Mouse (Mus musculus) hindbrain, embryonic 11.5 days (tissue): ENCODE results near the gene Fiz1. TPM values are rescaled to one million over a fixed set of nuclear protein-coding genes. Genes with fewer than 3 reads are reported as not detected.
"Not testable (repeated sequence)": the region's sequence is repeated elsewhere in the genome, so short reads cannot be mapped to it uniquely, and the experiment has no call there.

Experiments used
- ATAC-seq: fragments of 200-750 bp; cut with Nextera tagmentation; 2 replicates; pipeline ENCODE4 v1.8.0; 2017; ENCODE audit warnings: mild to moderate bottlenecking, moderate TSS enrichment, moderate library complexity; ENCODE audit not compliant: low FRiP score
- DNase-seq: peaks from one replicate; pipeline ENCODE4 v3.0.0-alpha.2; 2015; ENCODE audit warnings: low spot score
- H3K27ac ChIP-seq: fragments of 300-500 bp; sonication (generic); 2 replicates; pipeline ENCODE4 v1.5.1; 2014; ENCODE audit warnings: mild to moderate bottlenecking, low read depth, low read length
- H3K27me3 ChIP-seq: fragments of 300-500 bp; sonication (generic); 2 replicates; pipeline ENCODE4 v1.6.1; 2014; ENCODE audit warnings: mild to moderate bottlenecking, low read length, moderate library complexity, mixed read lengths; ENCODE audit not compliant: control insufficient read depth, insufficient read depth
- H3K36me3 ChIP-seq: fragments of 300-500 bp; sonication (generic); 2 replicates; pipeline ENCODE4 v1.6.1; 2014; ENCODE audit warnings: mild to moderate bottlenecking, low read length, moderate library complexity, mixed read lengths; ENCODE audit not compliant: control insufficient read depth, insufficient read depth
- H3K4me1 ChIP-seq: fragments of 300-500 bp; sonication (generic); replicated peaks from 2 replicates; pipeline ENCODE4 v1.6.1; 2014; ENCODE audit warnings: low read length, mixed read lengths; ENCODE audit not compliant: control insufficient read depth, insufficient read depth
- H3K4me2 ChIP-seq: fragments of 300-500 bp; sonication (generic); replicated peaks from 2 replicates; pipeline ENCODE4 v1.6.1; 2014; ENCODE audit warnings: mild to moderate bottlenecking, low read depth, low read length
- H3K4me3 ChIP-seq: fragments of 300-500 bp; sonication (generic); 2 replicates; pipeline ENCODE4 v1.5.1; 2014; ENCODE audit warnings: low read depth, low read length
- H3K9ac ChIP-seq: fragments of 300-500 bp; sonication (generic); 2 replicates; pipeline ENCODE4 v1.6.1; 2014; ENCODE audit warnings: low read depth, low read length
- H3K9me3 ChIP-seq: fragments of 300-500 bp; sonication (generic); 2 replicates; pipeline ENCODE4 v1.6.1; 2016; ENCODE audit warnings: low read length; ENCODE audit not compliant: control insufficient read depth
- WGBS: fragments of 180-500 bp; shearing (Covaris S2); extraction: QIAGEN DNeasy Blood & Tissue Kit; methylation state at CpG from one replicate; pipeline ENCODE4 v1.1.7; 2014; 5-methylcytosine and 5-hydroxymethylcytosine counted together
- polyA plus RNA-seq: library from polyadenylated mRNA; unstranded; fragments of >200 nt; fragmentation: Nextera tagmentation; extraction: Ambion mirVana; gene quantifications from 2 replicates; pipeline ENCODE4 v1.2.1, GENCODE M21; 2014

The Fiz1 gene
- polyA plus RNA-seq, 1 experiment from 2014 or later: 38.2 TPM

- DNase-seq (no peak), ATAC-seq (no peak)
- Histone ChIP-seq H3K27me3 (no peaks in the 10 kb centered on the region), H3K9ac (no peak overlapping the region), H3K4me1 (0 out of 2 replicates have a peak, but pooled peaks cover 2% of the 10 kb centered on the region), H3K27ac (no peak overlapping the region), H3K36me3 (no peaks in the 10 kb centered on the region), H3K4me2 (no peak overlapping the region), H3K4me3 (no peak overlapping the region), H3K9me3 (no peaks in the 10 kb centered on the region)
- WGBS: 97% methylated on average over 21 of the region's 21 CpGs
These were observed 3.4 kb upstream of the Fiz1 start for GRCm38 (mm10) chr7:5017931-5018330.

GRCm38 (mm10) chr7:5017352-5017751, 2.9 kb upstream of the Fiz1 start:
- 0 out of 2 replicates have a peak, but pooled peaks cover 2% of the 10 kb centered on the region for H3K4me1 ChIP-seq
- ATAC-seq (no peak), DNase-seq (no peak)
- no peaks in the 10 kb centered on the region for H3K36me3 ChIP-seq
- H3K4me3 ChIP-seq: no peak overlapping the region
- H3K27me3 ChIP-seq: no peaks in the 10 kb centered on the region
- H3K27ac ChIP-seq: no peak overlapping the region
- H3K9me3 ChIP-seq: no peaks in the 10 kb centered on the region
- 88% methylated on average over 16 of the region's 16 CpGs for WGBS
- H3K4me2 ChIP-seq: no peak overlapping the region
- no peak overlapping the region for H3K9ac ChIP-seq

GRCm38 (mm10) chr7:5016920-5017319, 2.4 kb upstream of the Fiz1 start:
- Histone ChIP-seq H3K4me2 (no peak overlapping the region), H3K4me1 (0 out of 2 replicates have a peak, but pooled peaks cover 2% of the 10 kb centered on the region), H3K9me3 (no peaks in the 10 kb centered on the region), H3K27me3 (no peaks in the 10 kb centered on the region), H3K9ac (no peak overlapping the region), H3K27ac (no peak overlapping the region), H3K4me3 (no peak overlapping the region), H3K36me3 (no peaks in the 10 kb centered on the region; the same call in 1 of the 2 replicates)
- 94% methylated on average over 2 of the region's 2 CpGs for WGBS
- ATAC-seq (no peak), DNase-seq (no peak)

- Histone ChIP-seq H3K36me3 (peaks cover 9% of the 10 kb centered on the region; the same call in 1 of the 2 replicates), H3K27me3 (no peaks in the 10 kb centered on the region), H3K27ac (peak overlapping the region; percentile 96), H3K9ac (peak overlapping the region; percentile 82; the same call in 1 of the 2 replicates), H3K4me2 (peak overlapping the region; percentile 51), H3K9me3 (no peaks in the 10 kb centered on the region), H3K4me3 (peak overlapping the region; percentile 52), H3K4me1 (0 out of 2 replicates have a peak, but pooled peaks cover under 1% of the 10 kb centered on the region)
- ATAC-seq: no peak
- no peak for DNase-seq
- WGBS: 71% methylated on average over 3 of the region's 3 CpGs
These were observed 1.6 kb upstream of the Fiz1 start for GRCm38 (mm10) chr7:5016057-5016456.

GRCm38 (mm10) chr7:5015118-5016001, 863 bp upstream of the Fiz1 start, which contains the start of gene Gm44973:
Gene Gm44973, plus strand, starts transcription at chr7:5015496.
- Histone ChIP-seq H3K9me3 (no peaks in the 10 kb centered on the region), H3K4me1 (no peaks in the 10 kb centered on the region), H3K27ac (peak within 1 kb of the TSS; percentile 96), H3K4me3 (peak within 1 kb of the TSS; percentile 52), H3K27me3 (no peaks in the 10 kb centered on the region), H3K9ac (peak within 1 kb of the TSS; percentile 82), H3K4me2 (peak within 1 kb of the TSS; percentile 51), H3K36me3 (peaks cover 9% of the 10 kb centered on the region; the same call in 1 of the 2 replicates)
- under 1% methylated on average over 54 of the region's 76 CpGs for WGBS
- peak; percentile 95 for DNase-seq
- peak; percentile 81 for ATAC-seq

GRCm38 (mm10) chr7:5012681-5013513, 1.6 kb downstream of the Fiz1 start:
- Histone ChIP-seq H3K9ac (no peak overlapping the region), H3K4me1 (no peaks in the 10 kb centered on the region), H3K36me3 (peaks cover 24% of the 10 kb centered on the region), H3K4me3 (no peak overlapping the region), H3K27ac (no peak overlapping the region), H3K9me3 (no peaks in the 10 kb centered on the region), H3K27me3 (no peaks in the 10 kb centered on the region), H3K4me2 (no peak overlapping the region)
- WGBS: 93% methylated on average over 27 of the region's 27 CpGs
- DNase-seq (no peak), ATAC-seq (no peak)

- Histone ChIP-seq H3K9me3 (no peaks in the 10 kb centered on the region), H3K27me3 (no peaks in the 10 kb centered on the region), H3K4me3 (no peak overlapping the region), H3K36me3 (peaks cover 30% of the 10 kb centered on the region), H3K27ac (no peak overlapping the region), H3K9ac (no peak overlapping the region), H3K4me1 (no peaks in the 10 kb centered on the region), H3K4me2 (no peak overlapping the region)
- ATAC-seq (no peak), DNase-seq (no peak)
- WGBS: 95% methylated on average over 26 of the region's 26 CpGs
These were observed 6.3 kb downstream of the Fiz1 start for GRCm38 (mm10) chr7:5008229-5008628.

GRCm38 (mm10) chr7:5002876-5003275, 11.6 kb downstream of the Fiz1 start:
- H3K9me3 ChIP-seq, H3K4me2 ChIP-seq, H3K4me1 ChIP-seq, H3K4me3 ChIP-seq, H3K9ac ChIP-seq, DNase-seq, H3K36me3 ChIP-seq, H3K27ac ChIP-seq, H3K27me3 ChIP-seq, ATAC-seq: not testable (repeated sequence)
- WGBS: 74% methylated on average over 8 of the region's 8 CpGs
